Mouse (Mus musculus) E14TG2a.4 (cell line): ENCODE data around the gene Atp9a.

Experiments
- H3K27me3 ChIP-seq: 2 replicates; pipeline ENCODE4 v1.6.1; 2014; ENCODE audit warnings: low read length, control low read depth; ENCODE audit not compliant: insufficient read depth
- H3K36me3 ChIP-seq: 2 replicates; pipeline ENCODE4 v1.6.1; 2014; ENCODE audit warnings: low read length, control low read depth; ENCODE audit not compliant: insufficient read depth
- H3K4me1 ChIP-seq: replicated peaks from 2 replicates; pipeline ENCODE4 v1.6.1; 2014; ENCODE audit warnings: low read depth, low read length, control low read depth
- H3K4me3 ChIP-seq: replicated peaks from 2 replicates; pipeline ENCODE4 v1.5.1; 2014; ENCODE audit warnings: mild to moderate bottlenecking, low read length
- H3K9me3 ChIP-seq: 2 replicates; pipeline ENCODE4 v1.6.1; 2014; ENCODE audit warnings: low read length, control low read depth
- CTCF ChIP-seq: conservative IDR thresholded peaks from 2 replicates; pipeline ENCODE4 v1.5.1; 2014; ENCODE audit warnings: low read length
- NANOG ChIP-seq: IDR thresholded peaks from 2 replicates; pipeline ENCODE4 v1.6.1; 2014; ENCODE audit warnings: borderline replicate concordance, low read length, mixed read lengths
- POU5F1 ChIP-seq: IDR thresholded peaks from 2 replicates; pipeline ENCODE4 v1.6.1; 2014; ENCODE audit warnings: low read length, borderline replicate concordance

Atp9a gene

GRCm38 (mm10) chr2:168767582-168767981, 25.4 kb upstream of the Atp9a start, which contains the start of gene Sall4:
TSS of gene Sall4 (minus strand) at chr2:168767943.
- H3K4me3 ChIP-seq = peak within 1 kb of the TSS; percentile 96
- no peak for TF ChIP-seq NANOG
- TF ChIP-seq POU5F1 = no peak
- no peak for TF ChIP-seq CTCF
- no peaks in the 10 kb centered on the region for H3K9me3 ChIP-seq
- no peaks in the 10 kb centered on the region for H3K27me3 ChIP-seq
- H3K4me1 ChIP-seq = peaks cover 60% of the 10 kb centered on the region
- H3K36me3 ChIP-seq = peaks cover 9% of the 10 kb centered on the region

GRCm38 (mm10) chr2:168766538-168767361, 24.5 kb upstream of the Atp9a start:
- TF ChIP-seq POU5F1 (no peak), NANOG (no peak), CTCF (no peak)
- H3K9me3 ChIP-seq = no peaks in the 10 kb centered on the region

GRCm38 (mm10) chr2:168765696-168766537, 23.7 kb upstream of the Atp9a start:
- H3K9me3 ChIP-seq = no peaks in the 10 kb centered on the region
- H3K4me3 ChIP-seq = peak overlapping the region; percentile 96
- TF ChIP-seq POU5F1 = no peak
- TF ChIP-seq NANOG = no peak
- no peak for TF ChIP-seq CTCF
- peaks cover 16% of the 10 kb centered on the region for H3K36me3 ChIP-seq
- peaks cover 63% of the 10 kb centered on the region for H3K4me1 ChIP-seq
- no peaks in the 10 kb centered on the region for H3K27me3 ChIP-seq

More at GRCm38 (mm10) chr2:168766538-168767361, 24.5 kb upstream of the Atp9a start:
- Histone ChIP-seq H3K4me1 (peaks cover 59% of the 10 kb centered on the region), H3K36me3 (peaks cover 16% of the 10 kb centered on the region), H3K27me3 (no peaks in the 10 kb centered on the region), H3K4me3 (peak overlapping the region; percentile 96)

- peaks cover 59% of the 10 kb centered on the region for H3K4me1 ChIP-seq
- H3K36me3 ChIP-seq = peaks cover 16% of the 10 kb centered on the region
- TF ChIP-seq NANOG = no peak
- no peak for TF ChIP-seq POU5F1
- TF ChIP-seq CTCF = no peak
- no peaks in the 10 kb centered on the region for H3K27me3 ChIP-seq
- H3K4me3 ChIP-seq = peak overlapping the region; percentile 96
- no peaks in the 10 kb centered on the region for H3K9me3 ChIP-seq
Measured at GRCm38 (mm10) chr2:168765065-168765681, 23.0 kb upstream of the Atp9a start.

- H3K4me3 ChIP-seq = peak overlapping the region; percentile 96
- no peaks in the 10 kb centered on the region for H3K9me3 ChIP-seq
- no peaks in the 10 kb centered on the region for H3K27me3 ChIP-seq
- peaks cover 59% of the 10 kb centered on the region for H3K4me1 ChIP-seq
- TF ChIP-seq CTCF = no peak
- no peak for TF ChIP-seq POU5F1
- TF ChIP-seq NANOG = peak; percentile 93
- H3K36me3 ChIP-seq = peaks cover 22% of the 10 kb centered on the region
Measured at GRCm38 (mm10) chr2:168764460-168764867, 22.3 kb upstream of the Atp9a start.

- Histone ChIP-seq H3K9me3 (no peaks in the 10 kb centered on the region), H3K4me3 (peak overlapping the region; percentile 96), H3K27me3 (no peaks in the 10 kb centered on the region), H3K4me1 (peaks cover 59% of the 10 kb centered on the region), H3K36me3 (peaks cover 27% of the 10 kb centered on the region)
- TF ChIP-seq CTCF (no peak), POU5F1 (no peak), NANOG (no peak)
Measured at GRCm38 (mm10) chr2:168763785-168764184, 21.6 kb upstream of the Atp9a start.

GRCm38 (mm10) chr2:168762411-168762815, 20.2 kb upstream of the Atp9a start:
- Histone ChIP-seq H3K27me3 (no peaks in the 10 kb centered on the region), H3K9me3 (no peaks in the 10 kb centered on the region), H3K4me3 (peak overlapping the region; percentile 96), H3K36me3 (peaks cover 41% of the 10 kb centered on the region), H3K4me1 (peaks cover 59% of the 10 kb centered on the region)
- TF ChIP-seq POU5F1 (no peak), NANOG (peak; percentile 60; the same call in 1 of the 2 replicates), CTCF (no peak)

- no peak for TF ChIP-seq CTCF
- TF ChIP-seq POU5F1 = no peak
- no peak for TF ChIP-seq NANOG
- Histone ChIP-seq H3K36me3 (peaks cover 46% of the 10 kb centered on the region), H3K9me3 (no peaks in the 10 kb centered on the region), H3K4me1 (peaks cover 62% of the 10 kb centered on the region), H3K27me3 (no peaks in the 10 kb centered on the region), H3K4me3 (peak overlapping the region; percentile 96)
Measured at GRCm38 (mm10) chr2:168761954-168762353, 19.7 kb upstream of the Atp9a start.
